Mouse (Mus musculus) right cerebral cortex, postnatal 10 days (tissue): ENCODE results near the gene Crim1.
A peak's percentile ranks its signal among the peaks of the same experiment; 100 is the strongest.

Experiments
- DNase-seq, 2 experiments: peaks; one replicate each; pipeline ENCODE4 v3.0.0; 2021; ENCODE audit warnings: low spot score in 2 of 2

Crim1 gene

GRCm38 (mm10) chr17:78326381-78326780 is 126.3 kb downstream of the Crim1 start:
- DNase-seq, result no peak

- DNase-seq, result no peak
Observed at GRCm38 (mm10) chr17:78327187-78327586, 127.1 kb downstream of the Crim1 start.

DNA sequence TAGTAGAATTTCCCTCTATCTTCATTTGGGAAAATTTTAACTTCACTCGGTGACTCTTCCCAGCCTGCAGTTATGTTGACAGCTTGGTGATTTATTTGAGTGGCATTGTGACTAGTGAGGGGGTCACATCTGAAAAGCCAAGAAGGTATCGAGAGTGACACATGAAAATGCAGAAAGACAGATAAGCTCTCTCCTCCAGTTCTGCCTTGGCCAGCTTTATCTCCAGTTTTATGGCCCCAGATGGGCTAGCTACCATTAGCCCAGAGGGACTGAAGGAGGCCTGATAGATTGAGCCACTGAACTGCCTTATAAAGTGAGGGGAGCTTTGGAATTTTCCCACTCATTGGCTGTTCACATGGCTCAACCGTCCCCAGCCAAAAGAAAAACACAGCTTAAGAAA is 128.2 kb downstream of the Crim1 start:
- DNase-seq, result no peak

- no peak for DNase-seq
Observed at GRCm38 (mm10) chr17:78331438-78331837, 131.4 kb downstream of the Crim1 start.

DNA sequence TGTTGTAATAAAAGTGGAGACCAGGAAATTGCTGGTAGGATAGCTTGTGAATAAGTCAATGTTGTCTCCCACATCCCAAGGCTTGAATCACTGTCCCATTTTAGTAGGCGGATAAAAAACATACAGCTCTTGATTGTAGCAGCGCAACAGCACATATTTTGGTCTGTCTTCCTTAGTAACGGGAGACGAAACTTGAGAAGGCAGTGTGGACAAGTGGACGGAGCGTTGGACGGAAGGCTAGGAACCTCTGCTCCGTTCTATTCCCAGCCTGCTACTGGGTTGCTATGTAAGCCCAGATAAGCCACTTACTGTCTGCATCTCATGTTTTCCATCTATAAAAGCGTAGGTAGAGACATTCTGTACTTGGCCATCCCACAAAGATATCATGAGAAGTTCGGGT is 133.2 kb downstream of the Crim1 start:
- DNase-seq, result no peak

DNA sequence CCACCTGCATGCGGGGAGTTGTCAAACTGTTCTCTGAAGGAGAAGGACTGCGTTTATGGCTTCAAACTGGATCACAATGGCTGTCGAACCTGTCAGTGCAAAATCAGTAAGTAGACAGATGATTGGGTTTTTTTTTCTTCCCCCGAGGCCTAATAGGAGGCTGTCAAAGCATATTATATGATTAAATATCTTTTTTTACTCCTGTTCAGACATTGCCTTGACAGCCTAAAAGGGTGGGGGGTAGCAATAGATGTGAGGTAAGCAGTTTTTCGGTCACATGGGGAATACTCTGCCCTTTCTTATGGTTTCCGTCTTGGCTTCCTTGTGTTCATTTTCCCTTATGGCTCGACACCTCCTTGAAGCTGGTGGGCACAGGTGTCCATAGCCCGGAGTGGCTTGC is 135.2 kb downstream of the Crim1 start:
- no peak for DNase-seq

- no peak for DNase-seq
Observed at GRCm38 (mm10) chr17:78343688-78344087, 143.6 kb downstream of the Crim1 start.

- no peak for DNase-seq
Observed at GRCm38 (mm10) chr17:78347111-78347801, 147.2 kb downstream of the Crim1 start.

GRCm38 (mm10) chr17:78351676-78352499 is 151.8 kb downstream of the Crim1 start:
- no peak for DNase-seq

DNA sequence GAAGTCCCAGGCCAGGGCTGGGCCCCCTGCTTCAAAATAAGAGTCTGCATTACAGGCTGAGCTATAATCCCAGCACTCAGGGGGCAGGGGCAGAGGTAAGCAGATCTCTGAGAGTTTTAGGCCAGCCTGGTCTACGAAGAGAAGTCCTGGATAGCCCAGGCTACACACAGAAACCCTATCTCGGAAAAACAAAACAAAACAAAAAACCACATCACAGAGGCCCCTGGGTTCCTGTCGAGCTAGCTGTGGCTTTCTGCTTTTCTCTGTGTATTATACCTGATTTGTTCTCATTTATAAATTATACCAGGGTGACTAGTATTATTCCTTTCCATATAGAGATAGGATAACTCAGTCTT is 152.4 kb downstream of the Crim1 start:
- DNase-seq, result no peak

- DNase-seq, result no peak
Observed at GRCm38 (mm10) chr17:78354411-78354810, 154.4 kb downstream of the Crim1 start.

DNA sequence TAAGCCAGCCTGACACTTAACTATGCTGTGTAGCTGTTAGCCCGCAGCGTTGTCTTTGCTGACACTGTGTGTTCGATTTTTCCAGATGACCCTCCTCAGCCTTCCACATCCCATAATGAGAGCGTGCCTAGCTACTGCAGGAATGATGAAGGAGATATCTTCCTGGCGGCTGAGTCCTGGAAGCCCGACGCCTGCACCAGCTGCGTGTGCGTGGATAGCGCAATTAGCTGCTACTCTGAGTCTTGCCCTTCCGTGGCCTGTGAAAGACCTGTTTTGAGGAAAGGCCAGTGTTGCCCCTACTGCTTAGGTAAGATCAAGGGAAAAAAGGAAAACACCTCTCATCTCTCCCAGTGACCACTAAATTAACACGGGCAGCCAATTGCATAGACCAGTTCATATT is 154.8 kb downstream of the Crim1 start:
- no peak for DNase-seq

- no peak for DNase-seq
Observed at GRCm38 (mm10) chr17:78355611-78356010, 155.6 kb downstream of the Crim1 start.

DNA sequence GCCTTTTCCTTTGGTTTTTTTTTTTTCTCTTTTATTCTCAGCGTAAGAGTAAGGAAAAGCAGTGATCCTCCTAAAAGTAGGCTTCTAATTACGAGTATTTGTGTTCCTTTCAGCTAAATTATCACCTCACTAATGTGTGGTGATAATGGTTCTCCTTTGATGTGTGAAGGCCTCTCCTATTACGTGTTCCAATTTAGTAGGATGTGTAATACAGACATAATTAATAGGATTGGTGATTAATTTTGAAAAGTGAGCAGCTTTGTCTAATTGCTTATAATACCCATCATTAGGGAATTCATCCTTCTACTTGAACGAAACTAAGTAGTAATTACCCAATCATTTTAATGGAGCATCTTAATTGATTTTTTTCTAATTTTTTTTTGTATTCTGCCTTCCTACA is 157.7 kb downstream of the Crim1 start:
- DNase-seq, result no peak

DNA sequence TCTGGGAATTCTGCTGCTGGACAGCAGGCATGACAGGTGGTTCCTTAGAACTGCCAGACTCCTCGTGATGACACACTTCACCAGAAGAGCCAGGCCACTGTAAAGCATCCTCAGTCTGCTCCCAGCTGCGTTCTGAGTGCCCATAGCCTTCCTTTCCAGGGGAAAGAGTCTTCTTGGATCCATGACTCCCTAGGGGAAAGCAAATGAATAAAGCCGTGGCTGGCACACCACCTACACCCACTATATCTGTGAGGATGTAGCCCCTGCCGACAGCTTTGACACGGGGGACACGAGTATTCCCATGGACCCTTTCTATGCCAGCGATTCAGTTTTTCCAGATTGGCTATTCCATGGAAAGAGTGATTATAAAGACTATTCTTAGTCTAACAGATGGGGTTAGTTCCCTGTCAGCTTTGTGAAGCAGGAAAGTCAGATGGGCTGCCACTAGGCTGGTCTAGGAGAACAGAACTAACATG is 158.2 kb downstream of the Crim1 start:
- DNase-seq, result no peak

DNA sequence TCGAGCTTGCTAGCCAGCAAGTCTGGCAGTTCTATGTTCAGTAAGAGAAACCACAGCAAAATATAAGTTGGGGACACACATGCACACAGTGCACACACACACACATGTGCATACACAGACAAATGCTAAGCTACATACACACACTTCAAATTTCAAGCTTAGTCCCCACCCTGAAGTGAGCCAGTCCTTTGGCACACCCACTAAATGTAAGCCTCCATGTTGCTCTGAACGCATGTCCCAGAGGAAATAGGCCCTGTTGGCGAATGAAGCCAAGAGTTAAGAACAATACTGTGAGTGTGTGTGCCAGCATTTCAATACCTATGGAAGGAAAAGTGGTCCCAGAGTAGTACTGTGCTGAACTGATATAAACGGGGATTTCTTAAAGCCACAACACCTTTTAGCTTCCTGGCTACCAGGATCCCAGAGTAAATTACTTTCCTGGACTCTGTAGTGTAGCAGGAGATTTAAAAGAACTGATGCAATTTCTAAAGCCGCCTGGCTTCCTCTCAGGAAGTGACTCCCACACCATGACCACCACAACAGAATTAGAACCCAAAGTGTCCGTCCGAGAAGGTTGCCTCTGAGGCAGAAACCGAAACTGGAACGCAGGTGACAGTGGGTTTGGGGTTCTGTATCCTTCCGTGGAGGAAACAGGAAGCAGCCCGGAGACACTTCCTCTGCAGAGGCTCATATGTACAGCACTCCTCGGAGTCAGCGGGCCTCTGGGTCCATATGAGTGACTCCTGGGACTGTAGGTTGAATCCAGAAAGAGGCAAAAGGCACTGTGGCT is 162.1 kb downstream of the Crim1 start:
- DNase-seq, result no peak

DNA sequence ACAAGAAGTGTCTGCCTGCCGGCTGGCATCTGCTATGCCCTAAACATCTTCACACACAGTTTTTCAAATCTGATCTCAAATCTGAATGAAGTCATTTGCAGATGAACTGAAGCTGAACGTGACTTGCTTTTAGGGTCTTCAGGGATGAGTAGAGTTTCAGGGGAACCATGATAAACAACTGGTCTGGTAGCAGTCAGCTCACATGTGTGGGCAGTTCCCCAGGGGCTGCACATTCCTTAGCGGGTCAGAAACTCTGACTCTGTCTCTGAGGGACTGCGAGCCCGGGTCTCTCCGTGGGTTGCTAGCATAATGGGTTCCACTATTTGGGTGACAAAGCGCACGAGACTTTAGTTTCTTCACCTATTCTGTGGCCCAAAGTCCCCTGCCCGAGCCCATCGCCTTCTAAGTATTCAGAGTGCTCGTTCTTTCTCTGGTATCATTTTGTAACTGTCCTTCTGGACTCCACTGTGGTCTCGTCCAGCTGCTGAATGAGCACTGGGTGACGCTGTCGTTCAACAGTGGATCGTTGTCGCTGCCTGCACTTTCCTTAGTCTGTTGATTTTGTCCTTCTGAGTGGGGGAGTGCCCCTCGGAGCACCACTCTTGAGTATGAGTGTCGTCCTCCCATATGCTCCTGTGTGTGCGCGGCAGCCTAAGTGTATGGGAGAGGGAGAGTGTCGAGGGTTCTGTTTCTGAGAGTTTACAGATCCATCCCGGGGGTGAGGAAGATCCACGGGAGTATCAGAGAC is 164.7 kb downstream of the Crim1 start:
- DNase-seq, result no peak

GRCm38 (mm10) chr17:78366070-78366469 is 166.0 kb downstream of the Crim1 start:
- no peak for DNase-seq

GRCm38 (mm10) chr17:78368481-78368880 is 168.4 kb downstream of the Crim1 start:
- no peak for DNase-seq

- no peak for DNase-seq
Observed at GRCm38 (mm10) chr17:78370445-78370844, 170.4 kb downstream of the Crim1 start.

- DNase-seq, result peak in 1 of 2 experiments; percentile 6
Observed at GRCm38 (mm10) chr17:78373174-78373573, 173.1 kb downstream of the Crim1 start.

DNA sequence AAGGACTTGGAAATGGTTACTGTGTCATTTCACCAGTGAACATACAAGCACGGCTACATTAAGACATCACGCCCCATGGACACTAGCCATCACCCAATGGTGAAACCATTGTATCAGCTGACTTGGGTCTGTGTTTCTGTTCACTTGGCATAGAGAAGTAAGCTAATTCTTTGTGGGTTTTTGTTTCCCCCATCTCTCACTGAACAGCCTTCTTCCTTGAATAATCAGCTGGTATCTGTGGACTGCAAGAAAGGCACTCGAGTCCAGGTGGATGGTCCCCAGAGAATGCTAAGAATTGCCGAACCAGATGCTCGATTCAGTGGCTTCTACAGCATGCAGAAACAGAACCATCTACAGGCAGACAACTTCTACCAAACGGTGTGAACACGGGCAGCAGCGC is 173.8 kb downstream of the Crim1 start:
- peak in 1 of 2 experiments; percentile 7 for DNase-seq
